Mouse (Mus musculus) midbrain, embryonic 11.5 days (tissue): ENCODE measurements around the gene Arpp19. TPM values are rescaled to one million over a fixed set of nuclear protein-coding genes. Genes with fewer than 3 reads are reported as not detected.

ENCODE experiments used
- ATAC-seq: fragments of 200-750 bp; cut with Nextera tagmentation; 2 replicates; pipeline ENCODE4 v1.8.0; 2017; ENCODE audit warnings: moderate TSS enrichment, moderate library complexity; ENCODE audit not compliant: low FRiP score
- DNase-seq: peaks from one replicate; pipeline ENCODE4 v3.0.0; 2015; ENCODE audit warnings: low spot score; ENCODE audit errors: missing footprints
- H3K27ac ChIP-seq: fragments of 300-500 bp; sonication (generic); 2 replicates; pipeline ENCODE4 v1.5.1; 2014; ENCODE audit warnings: low read depth, low read length
- H3K27me3 ChIP-seq: fragments of 300-500 bp; sonication (generic); 2 replicates; pipeline ENCODE4 v1.6.1; 2014; ENCODE audit warnings: mild to moderate bottlenecking, low read length, moderate library complexity, mixed read lengths; ENCODE audit not compliant: control insufficient read depth, insufficient read depth
- H3K36me3 ChIP-seq: fragments of 300-500 bp; sonication (generic); 2 replicates; pipeline ENCODE4 v1.6.1; 2014; ENCODE audit warnings: mild to moderate bottlenecking, low read length, moderate library complexity, mixed read lengths; ENCODE audit not compliant: control insufficient read depth, insufficient read depth
- H3K4me1 ChIP-seq: fragments of 300-500 bp; sonication (generic); 2 replicates; pipeline ENCODE4 v1.6.1; 2014; ENCODE audit warnings: low read length; ENCODE audit not compliant: control insufficient read depth, insufficient read depth
- H3K4me2 ChIP-seq: fragments of 300-500 bp; sonication (generic); 2 replicates; pipeline ENCODE4 v1.6.1; 2014; ENCODE audit warnings: mild to moderate bottlenecking, moderate library complexity
- H3K4me3 ChIP-seq: fragments of 300-500 bp; sonication (generic); 2 replicates; pipeline ENCODE4 v1.5.1; 2014; ENCODE audit warnings: low read depth, low read length
- H3K9ac ChIP-seq: fragments of 300-500 bp; sonication (generic); 2 replicates; pipeline ENCODE4 v1.6.1; 2014; ENCODE audit warnings: low read length
- H3K9me3 ChIP-seq: fragments of 300-500 bp; sonication (generic); 2 replicates; pipeline ENCODE4 v1.6.1; 2016; ENCODE audit warnings: low read length; ENCODE audit not compliant: control insufficient read depth
- WGBS: fragments of 180-500 bp; shearing (Covaris S2); extraction: QIAGEN DNeasy Blood & Tissue Kit; methylation state at CpG from one replicate; pipeline ENCODE4 v1.1.7; 2014; 5-methylcytosine and 5-hydroxymethylcytosine counted together
- polyA plus RNA-seq: library from polyadenylated mRNA; unstranded; fragments of >200 nt; fragmentation: Nextera tagmentation; extraction: Ambion mirVana; gene quantifications from 2 replicates; pipeline ENCODE4 v1.2.1, GENCODE M21; 2014

The Arpp19 gene
- polyA plus RNA-seq, 1 experiment from 2014 or later, result 353 TPM

- H3K4me1 ChIP-seq, result peaks cover 5% of the 10 kb centered on the region
- ATAC-seq (no peak), DNase-seq (no peak)
- no peaks in the 10 kb centered on the region for H3K27me3 ChIP-seq
- H3K36me3 ChIP-seq, result peaks cover 3% of the 10 kb centered on the region; the same call in 1 of the 2 replicates
- no peak overlapping the region for H3K4me2 ChIP-seq
- no peak overlapping the region for H3K9ac ChIP-seq
- H3K4me3 ChIP-seq, result no peak overlapping the region
- H3K27ac ChIP-seq, result no peak overlapping the region
- H3K9me3 ChIP-seq, result 0 out of 2 replicates have a peak, but pooled peaks cover 2% of the 10 kb centered on the region
Measured at GRCm38 (mm10) chr9:75077191-75077590, 39.8 kb downstream of the Arpp19 start.

GRCm38 (mm10) chr9:75085242-75085824 lies 47.9 kb downstream of the Arpp19 start:
- Histone ChIP-seq H3K9me3 (0 out of 2 replicates have a peak, but pooled peaks cover 2% of the 10 kb centered on the region), H3K4me1 (no peaks in the 10 kb centered on the region), H3K4me2 (no peak overlapping the region), H3K9ac (no peak overlapping the region), H3K27ac (no peak overlapping the region), H3K4me3 (no peak overlapping the region), H3K27me3 (no peaks in the 10 kb centered on the region), H3K36me3 (peaks cover 3% of the 10 kb centered on the region; the same call in 1 of the 2 replicates)
- no peak for DNase-seq
- ATAC-seq, result no peak
- WGBS, result 84% methylated on average over 5 of the region's 5 CpGs

- WGBS, result 74% methylated on average over 2 of the region's 2 CpGs
- Histone ChIP-seq H3K9ac (no peak overlapping the region), H3K4me2 (no peak overlapping the region), H3K36me3 (no peaks in the 10 kb centered on the region), H3K9me3 (no peaks in the 10 kb centered on the region), H3K27ac (no peak overlapping the region), H3K4me1 (no peaks in the 10 kb centered on the region), H3K4me3 (no peak overlapping the region), H3K27me3 (no peaks in the 10 kb centered on the region)
- DNase-seq (no peak), ATAC-seq (no peak)
Measured at GRCm38 (mm10) chr9:75087823-75088222, 50.4 kb downstream of the Arpp19 start.

GRCm38 (mm10) chr9:75089285-75089684 lies 51.9 kb downstream of the Arpp19 start:
- H3K9ac ChIP-seq, result no peak overlapping the region
- no peak overlapping the region for H3K27ac ChIP-seq
- H3K4me3 ChIP-seq, result no peak overlapping the region
- no peaks in the 10 kb centered on the region for H3K9me3 ChIP-seq
- no peaks in the 10 kb centered on the region for H3K4me1 ChIP-seq
- no peak overlapping the region for H3K4me2 ChIP-seq
- WGBS, result 77% methylated on average over 3 of the region's 3 CpGs
- no peaks in the 10 kb centered on the region for H3K36me3 ChIP-seq
- ATAC-seq, result no peak
- no peaks in the 10 kb centered on the region for H3K27me3 ChIP-seq
- no peak for DNase-seq

- ATAC-seq (no peak), DNase-seq (no peak)
- H3K4me1 ChIP-seq, result no peaks in the 10 kb centered on the region
- H3K4me3 ChIP-seq, result no peak overlapping the region
- no peak overlapping the region for H3K9ac ChIP-seq
- no peak overlapping the region for H3K4me2 ChIP-seq
- no peaks in the 10 kb centered on the region for H3K27me3 ChIP-seq
- 80% methylated on average over 1 of the region's 1 CpGs for WGBS
- H3K27ac ChIP-seq, result no peak overlapping the region
- no peaks in the 10 kb centered on the region for H3K9me3 ChIP-seq
- no peaks in the 10 kb centered on the region for H3K36me3 ChIP-seq
Measured at GRCm38 (mm10) chr9:75092134-75092533, 54.7 kb downstream of the Arpp19 start.

- no peak overlapping the region for H3K9ac ChIP-seq
- no peaks in the 10 kb centered on the region for H3K36me3 ChIP-seq
- no peaks in the 10 kb centered on the region for H3K9me3 ChIP-seq
- ATAC-seq (no peak), DNase-seq (no peak)
- H3K27me3 ChIP-seq, result no peaks in the 10 kb centered on the region
- no peak overlapping the region for H3K27ac ChIP-seq
- H3K4me3 ChIP-seq, result no peak overlapping the region
- 86% methylated on average over 3 of the region's 3 CpGs for WGBS
- H3K4me1 ChIP-seq, result no peaks in the 10 kb centered on the region
- H3K4me2 ChIP-seq, result no peak overlapping the region
Measured at GRCm38 (mm10) chr9:75094762-75095161, 57.3 kb downstream of the Arpp19 start.

- DNase-seq (no peak), ATAC-seq (no peak)
- Histone ChIP-seq H3K9me3 (no peaks in the 10 kb centered on the region), H3K9ac (no peak overlapping the region), H3K36me3 (no peaks in the 10 kb centered on the region), H3K4me2 (no peak overlapping the region), H3K27me3 (no peaks in the 10 kb centered on the region), H3K27ac (no peak overlapping the region), H3K4me1 (peaks cover 4% of the 10 kb centered on the region), H3K4me3 (no peak overlapping the region)
- 96% methylated on average over 9 of the region's 9 CpGs for WGBS
Measured at GRCm38 (mm10) chr9:75098937-75099336, 61.5 kb downstream of the Arpp19 start.

GRCm38 (mm10) chr9:75100157-75100781 lies 62.9 kb downstream of the Arpp19 start:
- H3K4me2 ChIP-seq, result no peak overlapping the region
- DNase-seq, result no peak
- H3K9ac ChIP-seq, result no peak overlapping the region
- H3K36me3 ChIP-seq, result no peaks in the 10 kb centered on the region
- H3K4me3 ChIP-seq, result no peak overlapping the region
- no peaks in the 10 kb centered on the region for H3K27me3 ChIP-seq
- peaks cover 9% of the 10 kb centered on the region for H3K4me1 ChIP-seq
- WGBS, result 94% methylated on average over 8 of the region's 8 CpGs
- H3K9me3 ChIP-seq, result no peaks in the 10 kb centered on the region
- H3K27ac ChIP-seq, result no peak overlapping the region
- ATAC-seq, result no peak

GRCm38 (mm10) chr9:75102131-75102530 lies 64.7 kb downstream of the Arpp19 start:
- Histone ChIP-seq H3K9ac (no peak overlapping the region), H3K27me3 (no peaks in the 10 kb centered on the region), H3K36me3 (no peaks in the 10 kb centered on the region), H3K4me2 (no peak overlapping the region), H3K27ac (no peak overlapping the region), H3K4me3 (no peak overlapping the region), H3K9me3 (no peaks in the 10 kb centered on the region), H3K4me1 (peaks cover 9% of the 10 kb centered on the region)
- DNase-seq (no peak), ATAC-seq (no peak)
